Mouse (Mus musculus) testis, adult 2 months (tissue): Measurements from ENCODE around the gene Lrguk.

Experiments
- CTCF ChIP-seq: fragments of 200-500 bp; IDR thresholded peaks from 2 replicates; pipeline ENCODE4 v1.5.1; 2012; ENCODE audit warnings: low read depth, mild to moderate bottlenecking, inconsistent platforms, low read length, moderate library complexity; ENCODE audit not compliant: control insufficient read depth, insufficient read depth, insufficient replicate concordance
- POLR2A ChIP-seq: fragments of 200-500 bp; IDR thresholded peaks from 2 replicates; pipeline ENCODE4 v1.6.1; 2012; ENCODE audit warnings: low read depth, mild to moderate bottlenecking, inconsistent platforms, low read length, moderate library complexity; ENCODE audit not compliant: control insufficient read depth

DNA sequence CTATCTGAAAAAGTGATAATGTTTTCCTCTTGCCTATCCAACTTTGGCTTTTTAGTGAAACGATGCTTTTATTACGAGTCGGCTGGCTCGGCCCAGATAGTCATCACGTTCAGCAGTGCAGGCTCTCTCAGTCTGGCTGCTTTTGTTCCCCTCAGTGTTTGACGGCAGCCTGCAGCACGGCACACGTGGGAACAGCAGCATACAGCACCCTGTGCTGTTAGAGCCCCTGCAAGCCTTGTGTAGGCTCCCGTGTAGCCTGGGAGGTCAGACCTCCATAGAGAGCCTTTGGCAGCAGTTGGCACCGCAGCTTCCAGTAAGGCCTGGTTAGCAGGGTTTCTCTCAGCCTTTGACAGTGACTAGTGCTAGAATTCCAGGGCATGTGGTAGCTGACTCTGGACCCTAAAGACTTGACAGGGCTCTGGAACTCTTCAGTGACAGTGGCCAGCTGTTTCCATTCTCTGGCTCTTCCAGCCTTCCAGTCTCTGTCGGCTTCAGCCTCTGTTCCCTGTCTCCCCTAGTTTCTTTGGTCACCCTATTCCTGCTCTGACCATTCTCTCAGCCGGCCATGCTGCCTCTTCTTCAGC, 15.1 kb downstream of the Lrguk start:
- TF ChIP-seq POLR2A, result no peak
- no peak for TF ChIP-seq CTCF
